Mouse (Mus musculus): ENCODE measurements at regions not wholly inside any gene's neighbourhood (a gene's known extent, or its start where the extent isn't known, plus 50 kb on each side); places are given as distances from the start of the nearest gene placed in this dataset.

GRCm38 (mm10) chr3:78986726-78987125 is 299.6 kb downstream of the Rapgef2 start:
- TF ChIP-seq CTCF (IDR thresholded peaks at IDR 0.05; ENCODE audit: low read depth) (no peak; the same call in 1 of the 2 replicates), EP300 (optimal IDR thresholded peaks at IDR 0.05) (no peak)

Measured in stomach, postnatal 0 days (tissue).